Mouse (Mus musculus) myocyte (in vitro differentiated cells): ENCODE measurements at regions not wholly inside any gene's neighbourhood (a gene's known extent, or its start where the extent isn't known, plus 50 kb on each side); places are given as distances from the start of the nearest gene placed in this dataset.

Experiments used
- POLR2A ChIP-seq: IDR thresholded peaks from one replicate; pipeline ENCODE4 v1.6.1; 2011; ENCODE audit warnings: low read depth, mild to moderate bottlenecking, control low read depth, moderate library complexity; ENCODE audit not compliant: insufficient read length
- USF1 ChIP-seq: IDR thresholded peaks from one replicate; pipeline ENCODE4 v1.6.1; 2011; ENCODE audit warnings: low read depth, mild to moderate bottlenecking, control low read depth, moderate library complexity

GRCm38 (mm10) chr13:37513206-37513904 is 168.3 kb downstream of the Ly86 start:
- TF ChIP-seq POLR2A (no peak), USF1 (no peak)
